Mouse (Mus musculus): ENCODE results near the gene Per3. TPM values are rescaled to one million over a fixed set of nuclear protein-coding genes. Genes with fewer than 3 reads are reported as not detected.

The Per3 gene
- polyA plus RNA-seq, 1 experiment = 41.7 TPM

- DNase-seq (ENCODE audit: extremely low spot score in 1 of 2, low spot score in 1 of 2) = no peak
These were observed 80.8 kb downstream of the Per3 start for GRCm38 (mm10) chr4:150963711-150964110.

- DNase-seq (ENCODE audit: extremely low spot score in 1 of 2, low spot score in 1 of 2) = peak in 1 of 2 experiments; percentile 41
These were observed 82.2 kb downstream of the Per3 start for GRCm38 (mm10) chr4:150962231-150962630.

GRCm38 (mm10) chr4:150958536-150958935, 85.9 kb downstream of the Per3 start:
- DNase-seq (ENCODE audit: extremely low spot score in 1 of 2, low spot score in 1 of 2) = no peak

- DNase-seq (ENCODE audit: extremely low spot score in 1 of 2, low spot score in 1 of 2) = no peak
These were observed 87.4 kb downstream of the Per3 start for GRCm38 (mm10) chr4:150957106-150957458.

- DNase-seq (ENCODE audit: extremely low spot score in 1 of 2, low spot score in 1 of 2) = peak in 1 of 2 experiments; percentile 49
These were observed 87.9 kb downstream of the Per3 start for GRCm38 (mm10) chr4:150956369-150957105.

Other genes with a start within 250 kb of the Per3 start
- 21.6 and 22.3 TPM in 2 replicates for gene Errfi1, start 190.7 kb downstream of the Per3 start, polyA plus RNA-seq (2012; rRNA removed)
- 306 and 313 TPM in 2 replicates for gene Park7, start 130.2 kb downstream of the Per3 start, polyA plus RNA-seq (2012; rRNA removed)
- gene Tnfrsf9, start 130.1 kb downstream of the Per3 start, polyA plus RNA-seq (2012; rRNA removed) = 1.3 and 2.6 TPM in 2 replicates
- gene Uts2, start 47.6 kb downstream of the Per3 start, polyA plus RNA-seq (2012; rRNA removed) = not detected in 2 replicates
- gene Vamp3, start 13.3 kb upstream of the Per3 start, polyA plus RNA-seq (2012; rRNA removed) = 53.5 and 55.8 TPM in 2 replicates
- not detected in 2 replicates for gene Gm13090, start 44.9 kb upstream of the Per3 start, polyA plus RNA-seq (2012; rRNA removed)

Data from frontal cortex, adult 2 months (tissue).